Mouse (Mus musculus) forebrain, embryonic 12.5 days (tissue): ENCODE data around the gene Srrt. TPM values are rescaled to one million over a fixed set of nuclear protein-coding genes. Genes with fewer than 3 reads are reported as not detected.

Experiments
- ATAC-seq: fragments of 200-750 bp; cut with Nextera tagmentation; 2 replicates; pipeline ENCODE4 v1.8.0; 2017; ENCODE audit warnings: moderate TSS enrichment; ENCODE audit not compliant: low FRiP score
- H3K27ac ChIP-seq: fragments of 300-500 bp; sonication (generic); 2 replicates; pipeline ENCODE4 v1.5.1; 2016; ENCODE audit warnings: mild to moderate bottlenecking
- H3K27me3 ChIP-seq: fragments of 300-500 bp; sonication (generic); 2 replicates; pipeline ENCODE4 v1.6.1; 2016; ENCODE audit warnings: mild to moderate bottlenecking
- H3K36me3 ChIP-seq: fragments of 300-500 bp; sonication (generic); replicated peaks from 2 replicates; pipeline ENCODE4 v1.6.1; 2016; ENCODE audit warnings: mild to moderate bottlenecking
- H3K4me1 ChIP-seq: fragments of 300-500 bp; sonication (generic); 2 replicates; pipeline ENCODE4 v1.6.1; 2016
- H3K4me2 ChIP-seq: fragments of 300-500 bp; sonication (generic); 2 replicates; pipeline ENCODE4 v1.6.1; 2016; ENCODE audit warnings: mild to moderate bottlenecking, moderate library complexity
- H3K4me3 ChIP-seq: fragments of 300-500 bp; sonication (generic); replicated peaks from 2 replicates; pipeline ENCODE4 v1.5.1; 2016; ENCODE audit warnings: mild to moderate bottlenecking
- H3K9ac ChIP-seq: fragments of 300-500 bp; sonication (generic); 2 replicates; pipeline ENCODE4 v1.6.1; 2016; ENCODE audit warnings: mild to moderate bottlenecking
- H3K9me3 ChIP-seq: fragments of 300-500 bp; sonication (generic); 2 replicates; pipeline ENCODE4 v1.6.1; 2016
- WGBS: fragments of 180-500 bp; shearing (Covaris S2); methylation state at CpG from one replicate; pipeline ENCODE4 v1.1.7; 2016; 5-methylcytosine and 5-hydroxymethylcytosine counted together
- microRNA-seq: library from miRNA; unstranded; fragments of <30 nt; microRNA quantifications from one replicate; pipeline ENCODE4, GENCODE M21; 2017
- polyA plus RNA-seq: library from polyadenylated mRNA; unstranded; fragments of >200 nt; fragmentation: Nextera tagmentation; extraction: Ambion mirVana; gene quantifications from 2 replicates; pipeline ENCODE4 v1.2.1, GENCODE M21; 2016

Srrt gene
- polyA plus RNA-seq, 1 experiment from 2014 or later, result 184 TPM

DNA sequence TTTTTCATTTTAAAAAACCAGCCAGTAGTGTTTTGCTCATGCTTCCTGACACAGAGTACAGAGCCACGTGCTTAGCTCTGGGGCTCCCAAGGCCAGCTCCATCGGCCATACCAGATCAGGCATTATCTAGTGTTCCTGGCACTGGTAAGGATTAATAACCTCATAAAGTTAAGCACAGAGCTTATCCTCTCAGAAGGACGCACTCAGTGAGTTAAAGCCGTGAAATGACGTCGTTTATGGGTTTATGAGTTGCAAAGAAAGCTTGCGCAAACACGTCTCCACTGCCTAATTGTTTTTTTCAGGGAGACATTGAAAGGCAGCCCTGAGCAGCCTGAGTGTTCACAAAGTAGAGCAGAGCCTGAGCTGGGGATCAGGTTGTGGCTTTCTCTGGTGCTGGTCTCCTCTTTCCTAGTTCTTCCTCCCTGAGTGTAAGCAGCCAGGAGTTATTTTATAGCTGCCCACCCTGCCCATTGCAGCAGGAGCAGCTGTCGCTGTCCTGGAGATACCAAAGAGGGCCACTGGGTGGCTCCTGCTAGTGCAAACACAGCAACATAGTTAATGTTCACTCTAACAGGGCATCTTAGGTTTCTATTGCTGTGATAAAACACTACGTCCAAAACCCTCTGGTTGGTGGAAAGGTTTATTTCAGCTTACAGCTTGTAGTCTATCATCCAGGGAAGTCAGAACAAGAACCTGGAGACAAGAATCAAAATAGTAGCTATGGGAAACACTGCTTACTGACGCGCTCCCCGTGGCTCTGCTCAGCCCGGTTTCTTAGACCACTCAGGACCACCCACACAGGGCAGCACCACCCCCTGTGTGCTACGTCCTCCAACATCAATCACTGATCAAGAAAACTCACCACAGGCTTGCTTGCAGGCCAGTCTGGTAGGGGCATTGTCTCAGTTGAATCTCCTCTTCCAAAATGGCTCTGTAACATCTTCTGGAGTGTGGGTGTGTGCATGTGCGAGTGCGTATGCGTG lies 29.8 kb downstream of the Srrt start:
- Histone ChIP-seq H3K4me2 (no peak overlapping the region), H3K27ac (no peak overlapping the region), H3K9ac (no peak overlapping the region), H3K4me3 (no peak overlapping the region), H3K9me3 (peaks cover 6% of the 10 kb centered on the region), H3K36me3 (no peaks in the 10 kb centered on the region), H3K4me1 (no peaks in the 10 kb centered on the region), H3K27me3 (peaks cover 18% of the 10 kb centered on the region; the same call in 1 of the 2 replicates)
- WGBS, result 55% methylated on average over 18 of the region's 18 CpGs
- ATAC-seq, result no peak

DNA sequence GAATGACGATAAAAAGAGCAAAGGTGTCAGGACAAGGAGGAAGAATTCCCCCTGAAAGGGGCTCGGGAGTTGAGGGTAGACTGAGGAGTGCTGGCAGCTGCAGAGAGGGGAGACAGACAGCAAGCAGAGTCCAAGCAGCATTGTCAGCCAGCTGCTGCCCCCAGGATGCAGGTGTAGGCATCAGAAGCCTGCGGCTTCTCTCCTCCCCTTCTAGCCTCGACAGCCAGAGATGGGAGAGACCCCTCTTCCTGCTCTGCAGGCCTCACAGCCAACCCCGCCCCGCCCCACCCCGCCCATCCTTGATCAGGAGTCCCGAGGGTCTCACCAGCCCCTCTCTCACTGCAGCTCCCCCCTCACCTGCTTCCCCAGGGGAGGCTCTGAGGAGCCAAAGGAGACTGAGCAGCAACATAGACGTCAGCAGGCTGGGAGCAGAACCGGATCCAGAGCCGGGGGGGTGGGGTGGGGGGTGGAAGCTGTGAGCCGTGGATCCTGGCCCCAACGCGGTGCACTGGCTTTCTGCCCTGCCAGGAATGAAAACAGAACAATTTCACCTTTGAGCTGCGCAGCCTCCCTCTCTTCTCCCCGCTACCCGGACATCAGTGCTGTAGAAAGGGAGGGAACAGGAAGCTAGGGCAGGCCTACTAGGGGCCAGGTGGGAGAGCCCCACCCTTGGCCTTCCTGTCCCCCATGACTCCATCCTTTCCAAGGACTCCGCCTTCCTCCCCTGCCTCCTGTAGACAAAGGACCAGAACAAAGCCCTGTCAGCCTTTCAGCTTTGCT lies 39.2 kb downstream of the Srrt start:
- H3K27ac ChIP-seq, result no peak overlapping the region
- WGBS, result 30% methylated on average over 14 of the region's 18 CpGs
- H3K4me2 ChIP-seq, result 0 out of 2 replicates have a peak overlapping the region, but pooled peaks have one; percentile 6
- H3K9me3 ChIP-seq, result peaks cover 6% of the 10 kb centered on the region
- H3K4me1 ChIP-seq, result peaks cover 5% of the 10 kb centered on the region; the same call in 1 of the 2 replicates
- H3K9ac ChIP-seq, result no peak overlapping the region
- no peaks in the 10 kb centered on the region for H3K36me3 ChIP-seq
- H3K27me3 ChIP-seq, result no peaks in the 10 kb centered on the region
- no peak overlapping the region for H3K4me3 ChIP-seq
- ATAC-seq, result no peak

DNA sequence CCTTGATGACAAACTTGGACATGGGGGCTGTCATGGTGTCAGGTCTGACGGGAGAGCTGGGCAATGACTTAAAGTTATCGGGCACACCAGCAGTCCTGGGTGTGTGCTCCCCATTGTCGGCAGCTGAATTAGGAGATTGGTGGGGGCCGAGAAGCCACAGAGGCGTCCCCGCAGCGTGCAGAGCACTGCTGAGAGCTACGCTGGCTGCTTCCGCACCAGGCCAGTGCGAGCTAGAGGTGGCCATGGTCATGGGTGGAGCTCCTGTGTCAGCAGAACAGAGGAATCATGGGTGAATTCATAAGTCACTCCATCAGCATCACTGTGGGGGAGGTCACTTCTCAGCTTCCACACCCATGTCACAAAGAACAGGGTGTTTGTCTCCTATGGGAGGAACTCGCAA lies 42.7 kb downstream of the Srrt start:
- 93% methylated on average over 11 of the region's 11 CpGs for WGBS
- Histone ChIP-seq H3K36me3 (no peaks in the 10 kb centered on the region), H3K27ac (no peak overlapping the region), H3K4me3 (no peak overlapping the region), H3K27me3 (no peaks in the 10 kb centered on the region), H3K4me1 (peaks cover 5% of the 10 kb centered on the region; the same call in 1 of the 2 replicates), H3K9me3 (no peaks in the 10 kb centered on the region), H3K9ac (no peak overlapping the region), H3K4me2 (no peak overlapping the region)
- no peak for ATAC-seq

DNA sequence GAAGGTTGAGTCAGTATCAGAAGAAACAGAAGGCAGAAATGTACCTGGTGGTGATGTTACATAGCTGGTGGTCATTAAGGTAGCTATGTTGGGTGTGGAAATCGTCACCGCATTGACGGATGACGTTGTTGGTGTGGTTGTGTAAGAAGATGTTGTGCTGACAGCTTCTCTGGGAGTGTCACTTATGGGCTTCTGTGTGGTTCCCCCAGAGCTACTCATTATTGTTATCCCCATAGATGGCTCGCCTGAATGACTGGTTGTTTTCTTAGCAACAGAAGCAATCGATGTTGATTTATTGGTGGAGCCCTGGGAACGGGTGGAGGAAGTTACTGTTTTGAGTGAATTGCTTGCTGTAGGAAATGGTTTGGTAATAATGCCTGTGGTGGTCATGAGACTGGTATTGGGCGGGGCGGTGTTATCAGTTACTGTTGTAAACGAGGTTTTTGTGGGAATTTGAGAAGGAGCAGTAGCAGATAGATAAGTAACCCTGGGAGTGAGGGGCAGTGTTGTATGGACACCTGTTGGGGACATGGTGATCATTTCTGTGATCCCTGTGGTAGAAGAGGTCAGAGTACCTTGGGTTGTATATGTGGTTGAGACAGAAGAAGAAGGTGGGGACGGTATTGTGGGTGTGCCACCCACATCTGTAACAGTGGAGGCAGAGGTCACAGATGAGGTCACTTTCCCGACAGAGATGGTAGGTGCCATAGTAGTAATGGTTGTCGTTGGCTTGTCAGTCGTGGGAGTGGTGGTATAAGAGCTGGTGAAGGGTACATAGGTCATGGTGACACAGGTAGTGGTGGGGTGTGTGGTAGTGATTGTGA lies 43.4 kb downstream of the Srrt start:
- ATAC-seq, result no peak
- no peaks in the 10 kb centered on the region for H3K9me3 ChIP-seq
- 91% methylated on average over 14 of the region's 14 CpGs for WGBS
- no peaks in the 10 kb centered on the region for H3K27me3 ChIP-seq
- peaks cover 5% of the 10 kb centered on the region; the same call in 1 of the 2 replicates for H3K4me1 ChIP-seq
- H3K4me2 ChIP-seq, result no peak overlapping the region
- no peak overlapping the region for H3K9ac ChIP-seq
- no peak overlapping the region for H3K27ac ChIP-seq
- no peak overlapping the region for H3K4me3 ChIP-seq
- no peaks in the 10 kb centered on the region for H3K36me3 ChIP-seq

Small RNA genes lying within 50 kb of the gene (microRNA-seq; reads per million reads assigned to microRNA genes)
- 2.2 reads per million for gene Mir7036
- not detected for gene Mir8116

Other genes with a start within 250 kb of the Srrt start
- 0.11 and 0.35 TPM in 2 replicates for gene Serpine1, start 235.4 kb downstream of the Srrt start, polyA plus RNA-seq
- gene Trim56, start 191.5 kb downstream of the Srrt start, polyA plus RNA-seq, result 5.6 and 6.8 TPM in 2 replicates
- not detected in 2 replicates for gene Muc3, start 158.4 kb downstream of the Srrt start, polyA plus RNA-seq
- not detected in 2 replicates for gene Muc3a, start 95.3 kb downstream of the Srrt start, polyA plus RNA-seq
- gene Ache, start 20.2 kb downstream of the Srrt start, polyA plus RNA-seq, result 3.1 and 3.6 TPM in 2 replicates
- gene Ufsp1, start 13.0 kb downstream of the Srrt start, polyA plus RNA-seq, result 6.0 and 7.2 TPM in 2 replicates
- 41.3 and 43.9 TPM in 2 replicates for gene Trip6, start 6.7 kb upstream of the Srrt start, polyA plus RNA-seq
- 17.3 and 17.4 TPM in 2 replicates for gene Slc12a9, start 25.9 kb upstream of the Srrt start, polyA plus RNA-seq
- gene Ephb4, start 42.4 kb upstream of the Srrt start, polyA plus RNA-seq, result 26.7 and 27.7 TPM in 2 replicates
- 0.09 TPM in 2 replicates for gene Zan, start 169.4 kb upstream of the Srrt start, polyA plus RNA-seq
- 61.6 and 62.1 TPM in 2 replicates for gene Pop7, start 194.8 kb upstream of the Srrt start, polyA plus RNA-seq
- 18.7 TPM in 2 replicates for gene Gigyf1, start 210.9 kb upstream of the Srrt start, polyA plus RNA-seq
- 0.38 and 0.47 TPM in 2 replicates for gene Epo, start 225.6 kb upstream of the Srrt start, polyA plus RNA-seq
- 411 and 417 TPM in 2 replicates for gene Gnb2, start 225.8 kb upstream of the Srrt start, polyA plus RNA-seq
- gene Actl6b, start 245.8 kb upstream of the Srrt start, polyA plus RNA-seq, result 76.1 and 80.3 TPM in 2 replicates